Mouse (Mus musculus): Measurements from ENCODE around the gene Cpz. TPM values are rescaled to one million over a fixed set of nuclear protein-coding genes. Genes with fewer than 3 reads are reported as not detected.

Gene Cpz
- total and polyA plus RNA-seq, 3 experiments, result 0.10 TPM; not detected in 2

DNA sequence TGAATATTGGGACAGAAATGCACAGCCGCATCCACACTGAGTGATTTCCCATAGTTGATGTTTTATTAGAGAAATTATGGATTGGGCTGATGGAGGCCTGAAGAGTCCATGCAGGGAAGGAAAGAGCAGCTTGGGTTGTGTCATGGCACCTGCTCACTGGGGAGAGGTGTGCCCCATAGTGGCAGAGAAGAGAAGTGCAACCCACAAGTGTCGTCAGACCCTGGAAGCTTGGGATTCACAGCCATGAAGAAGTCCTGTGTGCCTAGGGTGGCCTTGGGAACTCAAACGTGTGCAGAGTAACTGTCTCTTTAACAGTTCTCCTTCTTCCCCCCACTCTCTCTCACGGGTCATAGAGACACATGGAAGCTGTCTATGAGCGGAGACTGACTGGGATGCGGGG is 50.3 kb downstream of the Cpz start:
- no peak overlapping the region for H3K27ac ChIP-seq (ENCODE audit: control insufficient read depth, low read depth, low read length)
- H3K79me2 ChIP-seq (ENCODE audit: control insufficient read depth, insufficient read depth, low read length, poor library complexity), result no peaks in the 10 kb centered on the region
- H3K27me3 ChIP-seq (ENCODE audit: control insufficient read depth in 1 of 2, insufficient read depth in 2 of 2, low read length in 2 of 2), result no peaks in the 10 kb centered on the region
- no peak for TF ChIP-seq MYB (IDR thresholded peaks at IDR 0.05; ENCODE audit: low read depth, low read length)
- TF ChIP-seq MAZ (IDR thresholded peaks at IDR 0.05; ENCODE audit: low read depth, low read length), result no peak
- no peak for TF ChIP-seq RAD21 (IDR thresholded peaks at IDR 0.05; ENCODE audit: low read depth, low read length)
- TF ChIP-seq UBTF (IDR thresholded peaks at IDR 0.05; ENCODE audit: borderline replicate concordance, insufficient read depth, low read depth, low read length), result no peak
- no peak for TF ChIP-seq RCOR1 (IDR thresholded peaks at IDR 0.05; ENCODE audit: low read depth, low read length)
- TF ChIP-seq CTCF (IDR thresholded peaks at IDR 0.05 in 2 of 3, conservative IDR thresholded peaks at IDR 0.05 in 1 of 3; ENCODE audit: control insufficient read depth in 1 of 3, insufficient read depth in 1 of 3, low read depth in 2 of 3, low read length in 3 of 3, poor library complexity in 1 of 3, severe bottlenecking in 1 of 3), result no peak
- no peak for TF ChIP-seq SIN3A (IDR thresholded peaks at IDR 0.05; ENCODE audit: low read length)
- H3K4me1 ChIP-seq (ENCODE audit: control insufficient read depth in 1 of 2, insufficient read depth in 2 of 2, low read length in 2 of 2), result no peaks in the 10 kb centered on the region
- no peaks in the 10 kb centered on the region; the same call in 1 of the 2 replicates for H3K9me3 ChIP-seq (replicated peaks; ENCODE audit: insufficient read depth, low read length)
- no peak overlapping the region for H3K9ac ChIP-seq (ENCODE audit: control insufficient read depth, low read depth, low read length, poor library complexity, severe bottlenecking)
- DNase-seq (ENCODE audit: low read depth, low spot score), result no peak
- H3K36me3 ChIP-seq (ENCODE audit: control insufficient read depth in 1 of 2, insufficient read depth in 2 of 2, low read length in 2 of 2), result no peaks in the 10 kb centered on the region
- H3K4me3 ChIP-seq (ENCODE audit: control insufficient read depth in 1 of 2, insufficient read depth in 1 of 2, low read depth in 2 of 2, low read length in 2 of 2), result no peak overlapping the region

DNA sequence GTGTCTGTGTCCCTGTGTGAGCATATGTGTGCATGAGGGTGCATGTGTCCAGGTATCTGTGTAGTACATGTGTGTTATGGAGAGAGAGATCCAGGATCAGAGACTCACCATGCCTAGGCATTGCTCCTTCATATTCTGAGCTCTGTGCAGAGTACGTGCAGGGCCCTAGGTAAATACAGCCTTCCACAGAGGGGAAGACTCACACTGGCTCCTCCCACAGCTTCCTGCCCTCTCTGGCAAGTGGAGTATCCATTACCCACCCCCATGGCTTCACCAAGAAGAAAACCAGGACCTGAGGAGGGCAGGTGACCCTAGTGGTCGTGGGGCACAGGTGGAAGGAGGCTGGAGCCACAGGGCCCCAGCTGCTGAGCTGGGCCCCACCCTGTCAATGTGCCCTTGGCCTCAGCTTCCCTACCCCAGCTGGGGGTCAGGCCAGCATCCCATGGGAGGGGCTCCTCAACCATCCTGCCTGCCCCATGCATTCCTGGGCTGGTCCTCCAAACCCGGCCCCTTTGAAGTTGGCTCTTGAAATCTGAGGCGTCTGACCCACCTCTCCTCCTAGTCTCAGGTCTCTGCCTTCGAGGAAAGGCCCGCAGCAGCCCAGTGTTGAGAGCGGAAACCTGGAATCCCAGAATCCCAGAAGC is 54.5 kb downstream of the Cpz start:
- no peak for TF ChIP-seq TAL1 (IDR thresholded peaks at IDR 0.05; ENCODE audit: low read length)
- TF ChIP-seq ETS1 (IDR thresholded peaks at IDR 0.05; ENCODE audit: low read depth, low read length), result no peak
- no peak for TF ChIP-seq ZNF384 (IDR thresholded peaks at IDR 0.05; ENCODE audit: low read depth, low read length)
- no peak for TF ChIP-seq POLR2A (IDR thresholded peaks at IDR 0.05; ENCODE audit: control insufficient read depth in 1 of 2, insufficient read depth in 1 of 2, low read depth in 1 of 2, low read length in 2 of 2, poor library complexity in 1 of 2)
- no peak for TF ChIP-seq MAFK (IDR thresholded peaks at IDR 0.05; ENCODE audit: borderline replicate concordance, low read depth, low read length)
- TF ChIP-seq SMC3 (IDR thresholded peaks at IDR 0.05; ENCODE audit: low read depth, low read length), result no peak
- TF ChIP-seq ZKSCAN1 (IDR thresholded peaks at IDR 0.05; ENCODE audit: low read depth, low read length), result no peak
- no peak for TF ChIP-seq USF2 (IDR thresholded peaks at IDR 0.05; ENCODE audit: borderline replicate concordance in 1 of 2, insufficient read depth in 1 of 2, low read depth in 1 of 2, low read length in 2 of 2)
- TF ChIP-seq USF1 (IDR thresholded peaks at IDR 0.05; ENCODE audit: low read depth, low read length), result no peak
- no peak for TF ChIP-seq ZMIZ1 (IDR thresholded peaks at IDR 0.05; ENCODE audit: low read depth, low read length)
- TF ChIP-seq MAZ (IDR thresholded peaks at IDR 0.05; ENCODE audit: low read depth, low read length), result no peak
- TF ChIP-seq POLR2AphosphoS2 (IDR thresholded peaks at IDR 0.05; ENCODE audit: low read length), result no peak
- no peak for TF ChIP-seq EP300 (IDR thresholded peaks at IDR 0.05; ENCODE audit: low read depth in 1 of 2, low read length in 2 of 2)
- no peak for TF ChIP-seq ELF1 (IDR thresholded peaks at IDR 0.05; ENCODE audit: low read depth, low read length)
- TF ChIP-seq CHD1 (IDR thresholded peaks at IDR 0.05; ENCODE audit: low read depth, low read length), result no peak
- no peak for TF ChIP-seq KAT2A (conservative IDR thresholded peaks at IDR 0.05; ENCODE audit: low read depth, low read length)
- TF ChIP-seq POLR2AphosphoS5 (IDR thresholded peaks at IDR 0.05; ENCODE audit: borderline replicate concordance, low read depth, low read length), result no peak
- TF ChIP-seq SIN3A (IDR thresholded peaks at IDR 0.05; ENCODE audit: low read length), result no peak
- TF ChIP-seq JUND (IDR thresholded peaks at IDR 0.05; ENCODE audit: low read depth, low read length), result no peak
- no peak for TF ChIP-seq RAD21 (IDR thresholded peaks at IDR 0.05; ENCODE audit: low read depth, low read length)
- H3K27ac ChIP-seq (ENCODE audit: control insufficient read depth, low read depth, low read length), result no peak overlapping the region
- no peak for DNase-seq (ENCODE audit: low read depth, low spot score)
- H3K27me3 ChIP-seq (ENCODE audit: control insufficient read depth in 1 of 2, insufficient read depth in 2 of 2, low read length in 2 of 2), result no peaks in the 10 kb centered on the region
- H3K4me1 ChIP-seq (ENCODE audit: control insufficient read depth in 1 of 2, insufficient read depth in 2 of 2, low read length in 2 of 2), result no peaks in the 10 kb centered on the region
- no peaks in the 10 kb centered on the region for H3K79me2 ChIP-seq (ENCODE audit: control insufficient read depth, insufficient read depth, low read length, poor library complexity)
- H3K36me3 ChIP-seq (ENCODE audit: control insufficient read depth in 1 of 2, insufficient read depth in 2 of 2, low read length in 2 of 2), result no peaks in the 10 kb centered on the region
- H3K9me3 ChIP-seq (replicated peaks; ENCODE audit: insufficient read depth, low read length), result 0 out of 2 replicates have a peak, but pooled peaks cover 1% of the 10 kb centered on the region
- H3K4me3 ChIP-seq (ENCODE audit: control insufficient read depth in 1 of 2, insufficient read depth in 1 of 2, low read depth in 2 of 2, low read length in 2 of 2), result no peak overlapping the region
- no peak overlapping the region for H3K9ac ChIP-seq (ENCODE audit: control insufficient read depth, low read depth, low read length, poor library complexity, severe bottlenecking)

Data from MEL (cell line).